Mouse (Mus musculus): ENCODE results near the gene Mtus2. TPM values are rescaled to one million over a fixed set of nuclear protein-coding genes. Genes with fewer than 3 reads are reported as not detected.

Mtus2 gene
- polyA plus RNA-seq, 1 experiment from 2014 or later: 11.4 TPM

DNA sequence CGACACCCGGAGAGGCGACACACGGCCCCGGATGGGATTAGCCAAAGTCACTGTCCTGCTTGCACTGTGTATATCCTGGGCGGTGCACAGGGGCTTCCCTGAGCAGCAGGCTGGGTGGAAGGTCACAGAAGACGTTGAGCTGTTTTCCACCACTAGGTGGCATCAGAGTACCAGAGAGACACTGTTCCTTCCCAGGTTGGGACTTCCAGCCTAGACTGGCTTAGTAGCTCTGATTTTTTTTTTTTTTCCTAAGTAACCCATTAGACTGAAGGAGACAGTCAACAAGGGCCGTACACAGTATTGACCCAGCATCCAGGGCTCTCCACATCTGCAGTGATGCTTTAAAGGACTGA is 375.5 kb downstream of the Mtus2 start:
- Histone ChIP-seq H3K27me3 (ENCODE audit: control insufficient read depth, insufficient read depth, low read length) (no peaks in the 10 kb centered on the region), H3K4me3 (replicated peaks; ENCODE audit: low read length) (no peak overlapping the region), H3K36me3 (ENCODE audit: control insufficient read depth, insufficient read depth, low read length) (peaks cover 9% of the 10 kb centered on the region; the same call in 1 of the 2 replicates), H3K27ac (ENCODE audit: low read length) (no peak overlapping the region), H3K4me2 (ENCODE audit: low read depth, low read length) (no peak overlapping the region), H3K9ac (ENCODE audit: low read length) (no peak overlapping the region), H3K9me3 (replicated peaks; ENCODE audit: control insufficient read depth, low read length) (no peaks in the 10 kb centered on the region), H3K4me1 (ENCODE audit: control insufficient read depth, insufficient read depth, low read length) (no peaks in the 10 kb centered on the region)
- 23% methylated on average over 8 of the region's 8 CpGs for WGBS
- peak; percentile 68; the same call in 1 of the 2 replicates for ATAC-seq (ENCODE audit: insufficient read depth, low FRiP score)

DNA sequence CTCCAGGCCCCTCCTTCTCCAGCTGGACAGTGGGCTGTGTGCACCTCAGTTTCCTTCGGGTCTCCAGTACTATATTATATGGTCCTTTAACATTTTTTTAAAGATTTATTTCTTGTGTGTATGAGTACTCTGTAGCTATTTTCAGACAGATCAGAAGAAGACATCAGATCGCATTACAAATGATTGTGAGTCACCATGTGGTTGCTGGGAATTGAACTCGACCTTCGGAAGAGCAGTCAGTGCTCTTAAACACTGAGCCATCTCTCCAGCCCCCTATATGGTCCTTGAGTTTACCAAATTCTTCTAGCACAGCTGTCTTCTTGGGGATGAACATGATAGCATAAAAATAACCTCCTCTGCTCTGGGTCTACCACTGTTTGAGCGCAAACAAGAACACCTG is 382.0 kb downstream of the Mtus2 start:
- Histone ChIP-seq H3K4me2 (ENCODE audit: low read depth, low read length) (no peak overlapping the region), H3K27ac (ENCODE audit: low read length) (no peak overlapping the region), H3K9ac (ENCODE audit: low read length) (no peak overlapping the region), H3K36me3 (ENCODE audit: control insufficient read depth, insufficient read depth, low read length) (no peaks in the 10 kb centered on the region), H3K4me1 (ENCODE audit: control insufficient read depth, insufficient read depth, low read length) (peaks cover 8% of the 10 kb centered on the region; the same call in 1 of the 2 replicates), H3K9me3 (replicated peaks; ENCODE audit: control insufficient read depth, low read length) (no peaks in the 10 kb centered on the region), H3K27me3 (ENCODE audit: control insufficient read depth, insufficient read depth, low read length) (no peaks in the 10 kb centered on the region), H3K4me3 (replicated peaks; ENCODE audit: low read length) (no peak overlapping the region)
- ATAC-seq (ENCODE audit: insufficient read depth, low FRiP score): no peak
- 84% methylated on average over 5 of the region's 5 CpGs for WGBS

DNA sequence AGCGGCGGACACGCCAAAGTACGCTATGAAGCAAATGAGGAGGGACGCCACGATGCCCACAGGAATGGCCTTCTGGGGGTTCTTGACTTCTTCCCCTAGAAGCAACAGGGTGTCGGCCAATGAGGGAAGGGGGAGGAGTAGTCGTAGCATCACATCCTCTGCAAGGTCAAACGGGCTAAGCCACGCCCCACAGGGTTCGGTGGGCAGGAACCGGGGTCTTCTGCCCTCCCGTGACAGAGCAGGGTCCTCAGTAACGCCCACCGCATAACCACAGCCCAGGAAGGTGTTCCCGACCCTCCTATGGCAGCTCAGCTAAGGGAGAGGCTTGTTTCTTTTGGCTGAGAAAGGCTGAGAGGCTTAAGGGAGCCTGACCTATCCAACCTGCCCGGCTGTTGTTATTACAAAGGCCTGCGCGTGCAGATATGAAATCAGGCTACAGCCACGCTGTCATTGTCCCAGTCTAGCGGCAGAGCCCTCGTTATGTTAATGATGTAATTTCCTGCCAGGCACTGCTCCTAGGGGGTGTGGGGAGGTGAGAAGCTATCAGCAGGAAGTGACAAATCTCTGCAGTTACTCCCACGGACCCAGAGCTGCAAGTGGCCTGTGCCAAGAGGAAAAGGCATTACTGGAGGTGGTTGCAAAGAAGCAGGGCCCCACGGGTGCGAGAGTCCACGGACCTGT is 385.1 kb downstream of the Mtus2 start:
- Histone ChIP-seq H3K4me2 (ENCODE audit: low read depth, low read length) (peak overlapping the region; percentile 34), H3K4me3 (replicated peaks; ENCODE audit: low read length) (no peak overlapping the region), H3K27ac (ENCODE audit: low read length) (peak overlapping the region; percentile 68), H3K36me3 (ENCODE audit: control insufficient read depth, insufficient read depth, low read length) (no peaks in the 10 kb centered on the region), H3K9me3 (replicated peaks; ENCODE audit: control insufficient read depth, low read length) (no peaks in the 10 kb centered on the region), H3K9ac (ENCODE audit: low read length) (no peak overlapping the region), H3K27me3 (ENCODE audit: control insufficient read depth, insufficient read depth, low read length) (no peaks in the 10 kb centered on the region), H3K4me1 (ENCODE audit: control insufficient read depth, insufficient read depth, low read length) (peaks cover 8% of the 10 kb centered on the region; the same call in 1 of the 2 replicates)
- WGBS: 33% methylated on average over 26 of the region's 26 CpGs
- peak; percentile 80 for ATAC-seq (ENCODE audit: insufficient read depth, low FRiP score)

DNA sequence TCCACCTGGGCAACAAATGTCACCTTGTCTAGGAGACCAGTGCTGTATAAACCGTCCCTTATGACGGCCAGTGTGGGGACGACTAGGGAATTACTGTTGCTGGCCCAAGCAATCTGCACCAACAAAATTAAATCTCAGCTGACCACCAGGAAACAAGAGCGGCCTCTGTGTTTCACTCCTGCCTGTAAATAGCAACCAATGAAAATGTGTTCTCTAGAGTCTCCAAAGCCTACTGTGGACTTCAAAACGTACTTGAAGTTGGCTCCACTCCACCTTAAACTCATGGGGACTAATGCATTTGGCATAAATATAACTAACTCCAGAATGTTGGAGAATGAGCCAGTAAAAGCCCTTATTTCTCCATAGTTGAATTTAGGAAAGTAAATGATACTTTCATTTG is 387.3 kb downstream of the Mtus2 start:
- Histone ChIP-seq H3K27ac (ENCODE audit: low read length) (peak overlapping the region; percentile 40; the same call in 1 of the 2 replicates), H3K27me3 (ENCODE audit: control insufficient read depth, insufficient read depth, low read length) (no peaks in the 10 kb centered on the region), H3K9ac (ENCODE audit: low read length) (no peak overlapping the region), H3K4me1 (ENCODE audit: control insufficient read depth, insufficient read depth, low read length) (peaks cover 8% of the 10 kb centered on the region; the same call in 1 of the 2 replicates), H3K4me2 (ENCODE audit: low read depth, low read length) (no peak overlapping the region), H3K36me3 (ENCODE audit: control insufficient read depth, insufficient read depth, low read length) (no peaks in the 10 kb centered on the region), H3K9me3 (replicated peaks; ENCODE audit: control insufficient read depth, low read length) (no peaks in the 10 kb centered on the region), H3K4me3 (replicated peaks; ENCODE audit: low read length) (no peak overlapping the region)
- 53% methylated on average over 5 of the region's 5 CpGs for WGBS
- no peak for ATAC-seq (ENCODE audit: insufficient read depth, low FRiP score)

DNA sequence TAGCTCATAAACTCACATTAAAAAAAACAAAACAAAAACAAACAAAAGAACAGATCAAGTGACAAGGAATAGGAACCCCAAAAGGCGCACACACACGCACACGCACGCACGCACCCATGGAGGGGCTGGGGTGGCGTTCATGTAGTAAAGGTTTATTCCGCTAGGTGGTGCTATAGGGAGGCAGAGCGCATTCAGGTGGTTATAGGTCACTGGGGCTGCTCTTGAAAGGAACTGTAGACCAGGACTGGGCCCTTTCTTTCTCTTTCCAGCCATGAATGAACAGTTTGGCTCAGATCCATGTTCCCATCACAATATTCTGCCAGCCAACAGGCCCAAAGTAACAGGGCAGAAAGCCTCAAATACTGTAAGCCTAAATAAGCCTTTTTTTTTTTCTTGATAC is 389.4 kb downstream of the Mtus2 start:
- 84% methylated on average over 8 of the region's 8 CpGs for WGBS
- H3K4me3 ChIP-seq (replicated peaks; ENCODE audit: low read length): no peak overlapping the region
- peaks cover 6% of the 10 kb centered on the region; the same call in 1 of the 2 replicates for H3K36me3 ChIP-seq (ENCODE audit: control insufficient read depth, insufficient read depth, low read length)
- no peak overlapping the region for H3K4me2 ChIP-seq (ENCODE audit: low read depth, low read length)
- H3K4me1 ChIP-seq (ENCODE audit: control insufficient read depth, insufficient read depth, low read length): peaks cover 8% of the 10 kb centered on the region; the same call in 1 of the 2 replicates
- no peak for ATAC-seq (ENCODE audit: insufficient read depth, low FRiP score)
- H3K27ac ChIP-seq (ENCODE audit: low read length): no peak overlapping the region
- H3K27me3 ChIP-seq (ENCODE audit: control insufficient read depth, insufficient read depth, low read length): no peaks in the 10 kb centered on the region
- no peaks in the 10 kb centered on the region for H3K9me3 ChIP-seq (replicated peaks; ENCODE audit: control insufficient read depth, low read length)
- H3K9ac ChIP-seq (ENCODE audit: low read length): no peak overlapping the region

DNA sequence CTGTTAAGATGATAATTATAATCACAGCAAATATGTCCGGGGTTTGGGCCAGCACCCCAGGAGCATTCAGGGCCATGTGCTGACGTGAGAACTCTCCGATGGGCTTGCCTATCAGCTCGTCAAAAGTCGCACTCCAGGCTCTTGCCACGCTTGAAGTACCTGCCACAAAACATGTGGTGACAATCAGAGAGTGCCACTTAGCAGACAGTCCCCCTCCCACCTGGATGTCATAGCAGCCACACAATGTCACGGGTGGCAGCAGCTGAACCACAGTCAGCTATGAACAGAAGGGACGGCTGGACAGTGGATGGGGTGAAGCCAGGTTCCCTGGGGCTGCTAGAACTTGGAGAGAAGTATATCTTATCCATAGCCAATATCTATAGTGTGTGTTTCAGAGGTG is 391.0 kb downstream of the Mtus2 start:
- Histone ChIP-seq H3K27ac (ENCODE audit: low read length) (no peak overlapping the region), H3K9me3 (replicated peaks; ENCODE audit: control insufficient read depth, low read length) (no peaks in the 10 kb centered on the region), H3K27me3 (ENCODE audit: control insufficient read depth, insufficient read depth, low read length) (no peaks in the 10 kb centered on the region), H3K9ac (ENCODE audit: low read length) (no peak overlapping the region), H3K36me3 (ENCODE audit: control insufficient read depth, insufficient read depth, low read length) (peaks cover 6% of the 10 kb centered on the region; the same call in 1 of the 2 replicates), H3K4me1 (ENCODE audit: control insufficient read depth, insufficient read depth, low read length) (no peaks in the 10 kb centered on the region), H3K4me2 (ENCODE audit: low read depth, low read length) (no peak overlapping the region), H3K4me3 (replicated peaks; ENCODE audit: low read length) (no peak overlapping the region)
- 86% methylated on average over 8 of the region's 8 CpGs for WGBS
- no peak for ATAC-seq (ENCODE audit: insufficient read depth, low FRiP score)

DNA sequence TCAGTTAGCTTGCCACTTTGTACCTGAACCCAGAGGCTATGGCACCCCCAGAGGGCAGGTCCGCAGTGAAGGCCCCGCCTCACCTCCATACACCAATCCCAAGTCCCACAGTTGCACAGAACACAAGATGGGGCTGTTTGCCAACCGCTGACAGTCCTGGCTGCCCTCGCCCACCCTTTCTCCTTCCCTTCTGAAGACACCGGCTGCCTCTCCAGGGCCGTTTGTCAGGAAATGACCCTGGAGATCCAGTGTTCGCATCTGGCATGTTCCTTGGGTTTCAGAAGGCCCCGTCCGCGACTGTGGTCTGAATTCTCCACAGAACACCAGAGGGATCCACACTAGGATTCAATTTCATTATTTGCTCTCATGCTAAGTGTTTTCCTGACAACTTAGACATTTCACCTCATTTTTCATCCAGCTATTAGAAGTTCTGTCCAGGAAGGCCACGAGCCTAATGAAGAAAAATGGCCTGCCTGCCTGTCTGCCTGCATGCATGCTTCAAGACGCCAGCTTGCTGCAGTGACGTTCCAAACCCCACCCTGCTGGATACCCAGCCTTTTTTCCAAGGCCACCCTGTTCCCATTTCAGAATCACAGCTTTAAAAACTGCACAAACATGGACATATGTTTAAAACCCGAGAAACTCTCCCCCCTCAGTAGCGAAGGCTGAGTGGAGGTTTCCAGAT is 392.3 kb downstream of the Mtus2 start:
- H3K36me3 ChIP-seq (ENCODE audit: control insufficient read depth, insufficient read depth, low read length): peaks cover 6% of the 10 kb centered on the region; the same call in 1 of the 2 replicates
- H3K9me3 ChIP-seq (replicated peaks; ENCODE audit: control insufficient read depth, low read length): no peaks in the 10 kb centered on the region
- WGBS: 52% methylated on average over 15 of the region's 15 CpGs
- H3K4me1 ChIP-seq (ENCODE audit: control insufficient read depth, insufficient read depth, low read length): no peaks in the 10 kb centered on the region
- H3K4me3 ChIP-seq (replicated peaks; ENCODE audit: low read length): no peak overlapping the region
- H3K27me3 ChIP-seq (ENCODE audit: control insufficient read depth, insufficient read depth, low read length): no peaks in the 10 kb centered on the region
- H3K9ac ChIP-seq (ENCODE audit: low read length): no peak overlapping the region
- no peak overlapping the region for H3K4me2 ChIP-seq (ENCODE audit: low read depth, low read length)
- no peak overlapping the region for H3K27ac ChIP-seq (ENCODE audit: low read length)
- ATAC-seq (ENCODE audit: insufficient read depth, low FRiP score): peak; percentile 19; the same call in 1 of the 2 replicates

DNA sequence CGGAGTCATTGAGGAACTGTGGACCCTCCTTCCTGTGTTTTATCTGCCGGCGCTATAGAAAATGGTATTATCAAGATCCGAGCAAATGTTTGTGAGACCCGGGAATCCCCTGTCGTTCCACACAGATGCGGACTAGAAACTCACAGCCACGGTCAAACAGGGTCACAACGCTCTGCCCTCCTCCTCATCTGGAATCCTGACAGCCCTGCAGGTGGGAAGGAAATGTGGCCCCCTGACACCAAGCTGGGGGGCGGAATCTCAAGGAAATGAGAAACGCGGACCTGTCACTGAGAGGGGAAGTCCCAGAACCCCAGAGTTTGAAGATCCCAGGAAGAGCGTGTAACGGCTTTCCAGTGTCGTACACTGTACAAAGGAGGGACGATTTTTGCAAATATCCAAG is 396.3 kb downstream of the Mtus2 start:
- Histone ChIP-seq H3K4me1 (ENCODE audit: control insufficient read depth, insufficient read depth, low read length) (no peaks in the 10 kb centered on the region), H3K9me3 (replicated peaks; ENCODE audit: control insufficient read depth, low read length) (no peaks in the 10 kb centered on the region), H3K27ac (ENCODE audit: low read length) (no peak overlapping the region), H3K27me3 (ENCODE audit: control insufficient read depth, insufficient read depth, low read length) (no peaks in the 10 kb centered on the region), H3K9ac (ENCODE audit: low read length) (no peak overlapping the region), H3K4me3 (replicated peaks; ENCODE audit: low read length) (no peak overlapping the region), H3K36me3 (ENCODE audit: control insufficient read depth, insufficient read depth, low read length) (peaks cover 6% of the 10 kb centered on the region; the same call in 1 of the 2 replicates), H3K4me2 (ENCODE audit: low read depth, low read length) (no peak overlapping the region)
- 54% methylated on average over 16 of the region's 16 CpGs for WGBS
- ATAC-seq (ENCODE audit: insufficient read depth, low FRiP score): no peak

DNA sequence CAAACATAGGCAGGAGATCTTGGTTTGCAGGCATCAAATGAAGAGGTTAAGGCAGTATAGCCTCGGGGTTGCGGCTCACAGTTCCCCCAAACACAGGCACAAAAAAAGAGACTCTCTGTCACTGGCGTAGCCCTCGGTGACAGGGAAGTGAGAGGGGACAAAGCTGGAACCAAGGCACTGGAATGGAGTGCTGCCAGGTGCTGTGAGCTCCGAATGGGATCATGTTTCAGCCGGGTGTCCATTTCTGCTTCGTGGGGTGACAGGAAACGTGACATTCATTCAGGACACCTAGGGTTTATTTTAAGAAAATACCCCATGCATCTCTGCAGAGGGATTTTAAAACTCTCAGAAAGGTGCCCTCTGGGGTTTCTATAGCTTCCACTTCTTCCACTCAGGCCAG is 397.4 kb downstream of the Mtus2 start:
- no peak overlapping the region for H3K4me2 ChIP-seq (ENCODE audit: low read depth, low read length)
- H3K4me3 ChIP-seq (replicated peaks; ENCODE audit: low read length): no peak overlapping the region
- H3K9ac ChIP-seq (ENCODE audit: low read length): no peak overlapping the region
- no peaks in the 10 kb centered on the region for H3K9me3 ChIP-seq (replicated peaks; ENCODE audit: control insufficient read depth, low read length)
- ATAC-seq (ENCODE audit: insufficient read depth, low FRiP score): no peak
- WGBS: 66% methylated on average over 8 of the region's 8 CpGs
- peaks cover 6% of the 10 kb centered on the region; the same call in 1 of the 2 replicates for H3K36me3 ChIP-seq (ENCODE audit: control insufficient read depth, insufficient read depth, low read length)
- no peaks in the 10 kb centered on the region for H3K4me1 ChIP-seq (ENCODE audit: control insufficient read depth, insufficient read depth, low read length)
- no peak overlapping the region for H3K27ac ChIP-seq (ENCODE audit: low read length)
- no peaks in the 10 kb centered on the region for H3K27me3 ChIP-seq (ENCODE audit: control insufficient read depth, insufficient read depth, low read length)
